Mouse (Mus musculus) Patski (cell line): Measurements from ENCODE around the gene Bmt2. TPM values are rescaled to one million over a fixed set of nuclear protein-coding genes. Genes with fewer than 3 reads are reported as not detected.

Experiments
- ATAC-seq: fragments of 100-300 bp; one replicate; pipeline ENCODE4 v1.8.0; 2021
- CTCF ChIA-PET: fragments of 350-600 bp; sonication (Branson Sonifier 250); formaldehyde crosslinking; loops from one replicate; lab custom pipeline; 2022; ENCODE audit warnings: inconsistent platforms; lab: Charles Lee
- POLR2A ChIA-PET: fragments of 350-600 bp; sonication (Branson Sonifier 250); formaldehyde crosslinking; loops from one replicate; lab custom pipeline; 2022; ENCODE audit warnings: antibody characterized with exemption, inconsistent platforms; lab: Charles Lee
- DNase-seq: peaks from one replicate; pipeline ENCODE4 v3.0.0-alpha.2; 2011; ENCODE audit warnings: low read depth, low spot score
- H3K27me3 ChIP-seq: fragments of 371-371 bp; one replicate; pipeline ENCODE4 v1.5.1; 2021
- CTCF ChIP-seq: fragments of 100-300 bp; IDR thresholded peaks from one replicate; pipeline ENCODE4 v1.5.1; 2021
- in situ Hi-C: fragments of 300-500 bp; cut with MboI; formaldehyde crosslinking; loops from 3 replicates; pipeline ENCODE4 v1.11.1; 2018; ENCODE audit warnings: low pct_unique_long_range_greater_than_20kb, mixed read lengths
- polyA plus RNA-seq: library from polyadenylated mRNA; unstranded; gene quantifications from one replicate; pipeline ENCODE4 v1.2.3, GENCODE M21; 2021

The Bmt2 gene
- 13.7 TPM for polyA plus RNA-seq

DNA sequence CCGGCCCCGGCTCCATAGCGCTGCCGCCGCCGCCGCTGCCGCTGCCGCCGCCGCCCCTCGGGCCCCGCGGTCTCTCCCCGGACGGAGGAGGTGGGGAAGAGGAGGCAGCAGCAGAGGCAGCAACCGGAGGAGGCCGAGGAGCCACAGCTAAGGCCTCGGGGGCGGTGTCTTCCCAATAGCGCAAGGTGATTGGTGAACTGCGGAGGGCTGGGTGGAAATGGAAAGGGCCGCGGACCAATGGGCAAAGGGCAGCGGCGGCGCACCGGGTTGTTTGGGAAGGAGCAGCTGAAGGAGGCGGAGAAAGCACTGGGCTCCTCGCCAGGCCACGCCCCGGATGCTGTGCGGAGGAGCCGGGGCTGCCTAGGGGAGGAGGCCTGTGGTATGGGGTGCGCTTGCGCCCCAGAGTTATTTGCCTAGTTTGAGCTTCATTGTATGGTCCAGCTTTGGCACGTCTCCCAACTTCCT, at the start of gene Bmt2:
Gene Bmt2, minus strand, starts transcription at position 149 of the 465 bp plus-strand sequence.
- ATAC-seq (peak; percentile 100), DNase-seq (peak; percentile 77)
- H3K27me3 ChIP-seq: no peaks in the 10 kb centered on the region
- POLR2A ChIA-PET: no interaction called here
- in situ Hi-C loops: loop anchor here (10.0 kb wide), 1 partner anchor 187 kb away; no protein-coding TSS in a partner anchor
- no peak for TF ChIP-seq CTCF
- CTCF ChIA-PET: interaction anchor here (1.2 to 1.7 kb wide), 3 partner anchors 10 to 34 kb away, joined by 3 to 8 read pairs (median 4); no protein-coding TSS in a partner anchor

DNA sequence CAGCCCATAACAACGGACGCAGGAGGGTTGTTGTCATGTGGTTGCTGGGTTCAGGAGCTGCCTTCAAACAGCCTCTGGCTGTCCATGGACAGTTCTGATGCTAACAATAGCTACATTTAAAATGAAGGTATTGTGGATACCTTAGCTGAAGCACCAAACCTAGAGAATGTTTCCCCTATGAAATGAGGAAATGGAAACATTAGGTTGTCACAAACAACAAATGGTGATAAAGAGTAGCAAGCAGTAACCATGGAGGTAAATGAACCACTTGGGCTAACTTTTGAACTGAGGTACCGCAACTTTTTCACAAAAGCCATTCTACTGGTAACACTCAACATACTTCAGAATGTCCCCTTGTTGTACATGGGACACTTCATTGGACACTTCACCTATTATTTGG, 44.4 kb upstream of the Bmt2 start:
- DNase-seq (no peak), ATAC-seq (no peak)
- ChIA-PET CTCF (no interaction called here), POLR2A (no interaction called here)
- TF ChIP-seq CTCF: no peak
- in situ Hi-C loops: no loop called here
- peaks cover 3% of the 10 kb centered on the region for H3K27me3 ChIP-seq

DNA sequence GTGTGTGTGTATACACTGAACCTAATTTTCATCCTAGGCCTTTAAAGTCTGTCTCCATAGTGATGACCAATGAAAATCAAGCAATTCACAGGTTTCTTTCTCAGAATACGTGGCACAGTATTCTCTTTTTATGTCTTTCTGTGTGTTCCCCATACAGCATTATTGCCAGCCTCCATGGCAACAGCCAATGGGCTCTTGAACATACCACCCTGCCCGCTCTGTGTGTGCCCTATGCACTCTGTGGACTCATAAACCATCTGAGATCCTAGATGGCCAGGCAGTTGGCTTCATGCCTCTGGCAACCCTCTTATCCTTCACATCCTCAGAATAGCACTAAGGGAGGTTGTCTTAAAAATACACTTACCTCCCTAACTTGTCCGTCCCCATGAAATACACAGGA, 37.1 kb upstream of the Bmt2 start:
- in situ Hi-C loops: no loop called here
- ChIA-PET POLR2A (no interaction called here), CTCF (no interaction called here)
- no peak for TF ChIP-seq CTCF
- H3K27me3 ChIP-seq: no peaks in the 10 kb centered on the region
- DNase-seq (no peak), ATAC-seq (no peak)

DNA sequence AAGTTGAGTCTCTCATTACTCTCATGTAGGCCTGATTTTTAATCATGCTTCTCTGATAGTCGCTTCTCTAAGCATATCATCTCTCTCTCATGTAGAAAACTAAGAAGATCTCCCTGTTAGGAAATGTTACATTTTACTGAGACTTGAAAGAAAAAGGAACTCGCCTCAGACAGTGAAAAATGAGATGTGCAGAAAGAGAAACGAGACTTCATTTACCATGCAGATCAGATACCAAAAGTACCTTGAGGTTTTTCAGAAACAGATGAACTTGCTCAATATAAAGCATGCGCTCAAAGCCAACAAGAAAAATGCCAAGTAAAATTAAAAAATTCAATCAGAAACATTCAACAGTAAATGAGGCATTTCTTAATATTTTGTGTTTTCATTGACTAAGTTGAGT, 19.1 kb upstream of the Bmt2 start:
- ChIA-PET CTCF (no interaction called here), POLR2A (no interaction called here)
- TF ChIP-seq CTCF: no peak
- ATAC-seq (no peak), DNase-seq (no peak)
- H3K27me3 ChIP-seq: peaks cover 22% of the 10 kb centered on the region
- in situ Hi-C loops: no loop called here

DNA sequence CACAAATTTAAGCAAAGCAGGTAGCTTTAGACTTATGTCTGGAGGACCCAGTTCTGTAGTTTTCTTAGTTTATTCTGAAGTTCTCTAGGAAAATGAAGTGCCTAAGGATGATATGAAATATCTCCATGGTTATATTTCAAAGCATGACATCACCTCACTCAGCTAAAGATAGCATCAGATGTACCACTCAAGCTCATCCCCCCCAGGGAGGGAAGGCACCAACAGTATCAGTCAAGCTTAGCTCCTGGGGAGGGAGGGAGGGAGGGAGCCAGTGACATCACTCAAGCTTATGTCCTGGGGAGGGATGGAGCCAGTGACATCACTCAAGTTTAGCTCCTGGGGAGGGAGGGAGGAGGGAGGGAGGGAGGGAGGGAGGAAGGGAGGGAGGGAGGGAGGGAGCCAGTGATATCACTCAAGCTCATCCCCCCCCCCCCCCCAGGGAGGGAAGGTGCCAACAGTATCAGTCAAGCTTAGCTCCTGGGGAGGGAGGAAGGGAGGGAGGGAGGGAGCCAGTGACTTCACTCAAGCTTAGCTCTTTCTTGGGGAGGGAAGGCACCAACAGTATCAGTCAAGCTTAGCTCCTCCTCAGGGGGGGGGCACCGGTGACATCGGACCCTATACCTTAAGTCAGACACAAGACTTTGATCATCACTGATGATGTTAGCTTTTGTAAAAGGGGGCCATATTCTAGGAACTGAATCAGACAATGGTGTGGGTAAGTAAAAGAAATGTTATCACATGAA, 17.5 kb upstream of the Bmt2 start:
- in situ Hi-C loops: no loop called here
- H3K27me3 ChIP-seq: peaks cover 35% of the 10 kb centered on the region
- POLR2A ChIA-PET: interaction anchor here (0.6 kb wide), 1 partner anchor 180 kb away, joined by 3 read pairs; no protein-coding TSS in a partner anchor
- DNase-seq: no peak
- TF ChIP-seq CTCF: no peak
- no peak for ATAC-seq
- CTCF ChIA-PET: interaction anchor here (1.3 to 1.4 kb wide), 2 partner anchors 10 to 17 kb away, joined by 3 read pairs; partner anchors contain the start of gene Bmt2

DNA sequence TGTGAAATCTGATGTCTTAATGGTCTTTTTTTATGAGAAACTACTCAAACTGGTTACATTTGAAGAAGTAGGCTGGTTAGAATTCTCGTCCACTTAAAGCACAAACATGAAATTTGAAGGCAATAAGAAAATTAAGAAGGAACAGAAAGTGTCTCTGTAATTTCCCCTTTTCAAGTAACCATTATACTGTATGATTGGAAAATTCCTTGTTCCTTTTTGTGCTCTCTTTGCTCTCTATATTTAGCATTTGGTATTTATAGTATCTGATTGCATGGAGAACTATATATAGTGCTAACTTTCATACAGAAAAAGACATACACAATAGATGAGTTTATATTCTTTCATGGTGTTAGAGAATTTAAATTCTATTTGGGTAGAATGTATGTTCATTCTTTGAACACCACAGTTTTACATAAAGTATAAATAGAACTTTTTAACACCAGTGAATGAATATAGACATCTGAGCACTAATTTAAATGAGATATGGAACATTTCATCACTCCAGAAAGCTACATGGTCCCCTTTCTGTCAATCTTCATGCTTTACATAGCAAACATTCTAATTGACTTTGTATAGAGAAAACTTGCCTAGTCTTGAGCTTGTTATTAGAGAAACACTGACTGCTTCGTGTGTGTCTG, 14.0 kb upstream of the Bmt2 start:
- in situ Hi-C loops: no loop called here
- CTCF ChIA-PET: no interaction called here
- ATAC-seq: no peak
- peaks cover 30% of the 10 kb centered on the region for H3K27me3 ChIP-seq
- no peak for TF ChIP-seq CTCF
- POLR2A ChIA-PET: no interaction called here
- DNase-seq: no peak

DNA sequence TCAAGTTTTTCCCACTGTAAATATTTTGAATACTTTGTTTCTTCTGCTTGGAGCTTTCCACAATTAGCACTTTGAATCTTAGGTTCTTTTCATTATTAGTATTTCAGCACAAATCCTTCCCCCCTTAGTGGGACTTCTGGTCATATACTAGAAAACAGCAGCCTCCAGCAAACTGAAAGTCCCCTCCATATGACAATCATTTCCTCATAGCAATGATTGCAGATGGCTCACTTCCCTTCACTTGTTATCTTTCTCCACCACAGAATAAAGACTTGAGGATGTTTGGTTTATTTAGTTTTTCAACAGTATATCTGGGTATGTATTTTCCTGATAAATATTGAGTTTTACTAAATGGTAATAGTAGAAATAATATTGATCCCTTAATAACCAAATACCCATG, 12.6 kb upstream of the Bmt2 start:
- peaks cover 29% of the 10 kb centered on the region for H3K27me3 ChIP-seq
- ChIA-PET POLR2A (no interaction called here), CTCF (no interaction called here)
- ATAC-seq (no peak), DNase-seq (no peak)
- TF ChIP-seq CTCF: no peak
- in situ Hi-C loops: no loop called here

DNA sequence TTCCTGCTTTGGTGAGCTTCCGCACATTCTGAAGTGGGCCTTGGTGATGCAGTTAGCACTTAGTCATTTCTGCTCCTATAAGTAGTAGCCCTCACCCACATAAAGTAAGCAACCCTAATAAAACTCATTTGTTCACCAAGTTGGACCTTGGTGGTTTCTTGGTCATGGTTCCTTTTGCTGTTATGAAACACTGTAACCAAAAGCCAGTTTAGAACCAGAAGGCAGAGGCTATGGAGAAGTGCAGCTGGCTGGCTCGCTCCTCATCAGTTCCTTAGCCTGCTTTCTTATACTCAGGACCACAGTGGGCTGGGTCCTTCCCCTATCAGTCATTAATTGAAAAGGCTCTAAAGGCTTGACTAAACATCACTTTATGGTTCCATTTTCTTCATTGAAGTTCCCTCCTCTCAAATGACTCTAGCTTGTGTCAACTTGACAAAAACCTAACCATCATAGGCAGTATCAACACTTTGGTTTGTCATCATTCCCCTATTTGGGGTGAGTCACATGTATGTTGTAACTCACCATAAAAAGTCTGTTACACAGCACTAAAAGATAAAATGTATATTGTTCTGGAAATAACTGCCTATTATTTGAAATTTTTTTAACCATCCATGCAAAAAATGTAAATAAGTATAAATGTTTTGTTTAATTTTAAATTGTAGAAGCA, 6.3 kb upstream of the Bmt2 start:
- DNase-seq: no peak
- H3K27me3 ChIP-seq: no peaks in the 10 kb centered on the region
- TF ChIP-seq CTCF: no peak
- POLR2A ChIA-PET: no interaction called here
- CTCF ChIA-PET: interaction anchor here (0.6 kb wide), 1 partner anchor 9 kb away, joined by 3 read pairs; no protein-coding TSS in a partner anchor
- no peak for ATAC-seq
- in situ Hi-C loops: no loop called here

DNA sequence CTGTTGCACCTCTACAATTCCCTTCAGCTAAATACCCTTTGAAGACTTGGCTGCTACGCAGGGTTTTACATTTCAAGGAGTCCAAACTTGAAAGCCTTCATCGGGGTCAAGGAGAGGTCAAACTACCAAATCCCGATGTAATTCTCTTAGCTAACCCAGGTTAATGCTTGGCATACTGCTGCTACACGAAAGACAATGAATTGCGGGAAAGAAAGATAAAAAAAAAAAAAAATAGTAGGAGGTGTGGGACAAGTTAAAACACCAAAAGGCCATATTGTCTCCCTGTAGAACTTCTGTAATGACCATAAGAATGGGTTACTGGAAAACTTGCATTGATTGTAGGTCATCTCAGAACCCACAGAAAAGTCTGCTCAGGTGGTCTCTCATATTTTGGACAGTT, 583 bp upstream of the Bmt2 start:
- POLR2A ChIA-PET: no interaction called here
- no peak for ATAC-seq

DNA sequence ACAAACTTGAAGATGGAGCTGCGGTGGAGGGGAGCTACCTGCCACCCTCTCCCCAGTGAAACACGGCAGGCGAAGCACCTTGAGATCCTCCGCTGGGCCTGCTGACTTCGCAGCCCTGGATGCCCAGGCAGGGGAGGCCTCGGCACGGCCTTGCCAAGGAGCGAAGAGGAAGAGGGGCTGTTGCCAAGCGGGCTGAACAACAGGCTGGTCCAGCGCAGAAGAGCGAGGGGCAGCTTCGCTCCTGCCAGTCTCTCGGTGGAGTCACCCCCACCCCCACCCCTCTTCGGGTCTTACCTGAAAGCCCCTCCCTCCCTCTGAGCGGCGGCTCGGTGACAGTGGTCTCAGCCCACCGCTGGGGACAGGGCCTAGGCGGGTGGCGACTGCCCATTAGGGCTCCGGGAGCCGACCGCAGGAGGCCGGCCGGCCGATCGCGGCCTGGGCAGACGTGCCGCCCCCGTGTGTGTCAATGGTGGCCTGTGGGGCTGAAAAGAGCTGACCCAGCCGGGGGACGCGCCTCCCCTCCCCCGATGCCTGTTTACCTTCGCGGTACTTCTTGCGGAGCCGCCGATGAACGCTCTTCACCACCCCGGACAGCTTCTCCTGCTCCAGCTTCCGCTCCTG, 515 bp downstream of the Bmt2 start:
- DNase-seq: no peak
- ChIA-PET POLR2A (no interaction called here), CTCF (interaction anchor here (0.6 to 1.7 kb wide), 5 partner anchors 10 to 77 kb away, joined by 3 to 8 read pairs (median 3); no protein-coding TSS in a partner anchor)
- no peaks in the 10 kb centered on the region for H3K27me3 ChIP-seq
- TF ChIP-seq CTCF: no peak
- peak; percentile 70 for ATAC-seq
- in situ Hi-C loops: loop anchor here (10.0 kb wide), 1 partner anchor 188 kb away; no protein-coding TSS in a partner anchor

More for the DNA sequence above, 583 bp upstream of the Bmt2 start:
- CTCF ChIA-PET: interaction anchor here (1.2 to 1.7 kb wide), 3 partner anchors 9 to 34 kb away, joined by 3 to 8 read pairs (median 4); no protein-coding TSS in a partner anchor
- H3K27me3 ChIP-seq: no peaks in the 10 kb centered on the region
- no peak for TF ChIP-seq CTCF
- in situ Hi-C loops: loop anchor here (10.0 kb wide), 1 partner anchor 186 kb away; no protein-coding TSS in a partner anchor
- DNase-seq: no peak
